Mouse (Mus musculus) adrenal gland, adult 2 months (tissue): ENCODE results near the gene Plekha6. TPM values are rescaled to one million over a fixed set of nuclear protein-coding genes. Genes with fewer than 3 reads are reported as not detected.

Experiments
- DNase-seq: peaks from one replicate; pipeline ENCODE4 v3.0.0; 2021
- polyA plus RNA-seq: library from polyadenylated mRNA; depleted of rRNA; stranded (reverse); fragments of >200 nt; gene quantifications from 2 replicates; pipeline ENCODE4 v1.2.3, GENCODE M21; 2012
- total RNA-seq, 2 experiments: library from RNA; stranded (reverse); gene quantifications; 2 replicates each; pipeline ENCODE4 v1.2.3; 2021

Gene Plekha6
- total and polyA plus RNA-seq, 3 experiments: 10.3 to 22.6 (median 16.9) TPM

- no peak for DNase-seq
Observed at GRCm38 (mm10) chr1:133214672-133215359, 50.8 kb downstream of the Plekha6 start.

- no peak for DNase-seq
Observed at GRCm38 (mm10) chr1:133215360-133215700, 51.3 kb downstream of the Plekha6 start.

GRCm38 (mm10) chr1:133215753-133216152, 51.7 kb downstream of the Plekha6 start:
- DNase-seq: no peak

GRCm38 (mm10) chr1:133217031-133217430, 53.0 kb downstream of the Plekha6 start:
- DNase-seq: no peak

GRCm38 (mm10) chr1:133219106-133219505, 55.1 kb downstream of the Plekha6 start:
- DNase-seq: no peak

GRCm38 (mm10) chr1:133221459-133221858, 57.4 kb downstream of the Plekha6 start:
- no peak for DNase-seq

GRCm38 (mm10) chr1:133222445-133222995, 58.5 kb downstream of the Plekha6 start:
- DNase-seq: no peak

GRCm38 (mm10) chr1:133224674-133225073, 60.7 kb downstream of the Plekha6 start:
- no peak for DNase-seq

- peak; percentile 25 for DNase-seq
Observed at GRCm38 (mm10) chr1:133225137-133225536, 61.1 kb downstream of the Plekha6 start.

- DNase-seq: no peak
Observed at GRCm38 (mm10) chr1:133225561-133225960, 61.6 kb downstream of the Plekha6 start.

GRCm38 (mm10) chr1:133225963-133226660, 62.1 kb downstream of the Plekha6 start:
- DNase-seq: peak; percentile 68

GRCm38 (mm10) chr1:133226928-133227327, 62.9 kb downstream of the Plekha6 start:
- peak; percentile 76 for DNase-seq

- no peak for DNase-seq
Observed at GRCm38 (mm10) chr1:133227378-133227777, 63.4 kb downstream of the Plekha6 start.

- peak; percentile 48 for DNase-seq
Observed at GRCm38 (mm10) chr1:133228809-133229487, 64.9 kb downstream of the Plekha6 start.

GRCm38 (mm10) chr1:133231523-133232193, 67.6 kb downstream of the Plekha6 start:
- DNase-seq: no peak

- peak; percentile 88 for DNase-seq
Observed at GRCm38 (mm10) chr1:133235909-133236308, 71.9 kb downstream of the Plekha6 start.

GRCm38 (mm10) chr1:133236693-133237440, 72.9 kb downstream of the Plekha6 start:
- peak; percentile 74 for DNase-seq

GRCm38 (mm10) chr1:133237670-133238069, 73.7 kb downstream of the Plekha6 start:
- DNase-seq: no peak

GRCm38 (mm10) chr1:133239121-133239812, 75.3 kb downstream of the Plekha6 start:
- DNase-seq: no peak

GRCm38 (mm10) chr1:133239813-133240160, 75.8 kb downstream of the Plekha6 start:
- DNase-seq: no peak

GRCm38 (mm10) chr1:133240881-133241280, 76.9 kb downstream of the Plekha6 start:
- no peak for DNase-seq
